Mouse (Mus musculus) embryonic facial prominence, embryonic 10.5 days (tissue): Measurements from ENCODE around the gene Hadh. TPM values are rescaled to one million over a fixed set of nuclear protein-coding genes. Genes with fewer than 3 reads are reported as not detected.
A peak's percentile ranks its signal among the peaks of the same experiment; 100 is the strongest.

Experiments
- DNase-seq: peaks from one replicate; pipeline ENCODE4 v3.0.0-alpha.2; 2017; ENCODE audit warnings: low spot score
- H3K27ac ChIP-seq: fragments of 300-500 bp; sonication (generic); replicated peaks from 2 replicates; pipeline ENCODE4 v1.5.1; 2016; ENCODE audit warnings: mild to moderate bottlenecking
- H3K27me3 ChIP-seq: fragments of 300-500 bp; sonication (generic); replicated peaks from 2 replicates; pipeline ENCODE4 v1.6.1; 2016; ENCODE audit warnings: low read depth, mild to moderate bottlenecking; ENCODE audit not compliant: poor library complexity, severe bottlenecking
- H3K36me3 ChIP-seq: fragments of 300-500 bp; sonication (generic); replicated peaks from 2 replicates; pipeline ENCODE4 v1.6.1; 2016; ENCODE audit warnings: mild to moderate bottlenecking, moderate library complexity
- H3K4me1 ChIP-seq: fragments of 300-500 bp; sonication (generic); 2 replicates; pipeline ENCODE4 v1.6.1; 2016
- H3K4me3 ChIP-seq: fragments of 300-500 bp; sonication (generic); 2 replicates; pipeline ENCODE4 v1.5.1; 2016; ENCODE audit warnings: mild to moderate bottlenecking, moderate library complexity
- H3K9me3 ChIP-seq: fragments of 300-500 bp; sonication (generic); 2 replicates; pipeline ENCODE4 v1.6.1; 2016; ENCODE audit warnings: mild to moderate bottlenecking
- WGBS: fragments of 180-500 bp; shearing (Covaris S2); methylation state at CpG from one replicate; pipeline ENCODE4 v1.1.7; 2016; 5-methylcytosine and 5-hydroxymethylcytosine counted together
- polyA plus RNA-seq: library from polyadenylated mRNA; unstranded; fragments of >200 nt; fragmentation: Nextera tagmentation; extraction: Ambion mirVana; gene quantifications from 2 replicates; pipeline ENCODE4 v1.2.1, GENCODE M21; 2016

Gene Hadh
- polyA plus RNA-seq, 1 experiment from 2014 or later = 101 TPM

- peaks cover 14% of the 10 kb centered on the region for H3K4me1 ChIP-seq
- 81% methylated on average over 6 of the region's 6 CpGs for WGBS
- peaks cover 47% of the 10 kb centered on the region for H3K36me3 ChIP-seq
- no peaks in the 10 kb centered on the region for H3K9me3 ChIP-seq
- DNase-seq = no peak
- H3K27me3 ChIP-seq = no peaks in the 10 kb centered on the region
- H3K27ac ChIP-seq = no peak overlapping the region
- no peak overlapping the region for H3K4me3 ChIP-seq
Observed at GRCm38 (mm10) chr3:131247447-131247846, 24.5 kb downstream of the Hadh start.

- DNase-seq = no peak
- 91% methylated on average over 8 of the region's 8 CpGs for WGBS
- H3K9me3 ChIP-seq = no peaks in the 10 kb centered on the region
- no peak overlapping the region for H3K27ac ChIP-seq
- H3K4me1 ChIP-seq = peaks cover 14% of the 10 kb centered on the region
- peaks cover 53% of the 10 kb centered on the region for H3K36me3 ChIP-seq
- no peak overlapping the region for H3K4me3 ChIP-seq
- no peaks in the 10 kb centered on the region for H3K27me3 ChIP-seq
Observed at GRCm38 (mm10) chr3:131246579-131247046, 25.3 kb downstream of the Hadh start.

- WGBS = 59% methylated on average over 11 of the region's 11 CpGs
- no peaks in the 10 kb centered on the region for H3K9me3 ChIP-seq
- no peak overlapping the region for H3K4me3 ChIP-seq
- H3K36me3 ChIP-seq = peaks cover 57% of the 10 kb centered on the region
- DNase-seq = peak; percentile 69
- H3K4me1 ChIP-seq = peaks cover 14% of the 10 kb centered on the region
- H3K27me3 ChIP-seq = no peaks in the 10 kb centered on the region
- no peak overlapping the region for H3K27ac ChIP-seq
Observed at GRCm38 (mm10) chr3:131245766-131246578, 25.9 kb downstream of the Hadh start.

GRCm38 (mm10) chr3:131237785-131238633, 33.9 kb downstream of the Hadh start:
- no peaks in the 10 kb centered on the region for H3K27me3 ChIP-seq
- peaks cover 6% of the 10 kb centered on the region for H3K4me1 ChIP-seq
- H3K27ac ChIP-seq = no peak overlapping the region
- WGBS = 65% methylated on average over 19 of the region's 19 CpGs
- no peaks in the 10 kb centered on the region for H3K9me3 ChIP-seq
- peaks cover 50% of the 10 kb centered on the region for H3K36me3 ChIP-seq
- DNase-seq = peak; percentile 88
- no peak overlapping the region for H3K4me3 ChIP-seq

GRCm38 (mm10) chr3:131237061-131237460, 34.8 kb downstream of the Hadh start:
- no peak for DNase-seq
- no peaks in the 10 kb centered on the region for H3K9me3 ChIP-seq
- peaks cover 50% of the 10 kb centered on the region for H3K36me3 ChIP-seq
- WGBS = 79% methylated on average over 6 of the region's 6 CpGs
- no peaks in the 10 kb centered on the region for H3K27me3 ChIP-seq
- H3K4me3 ChIP-seq = no peak overlapping the region
- H3K27ac ChIP-seq = peak overlapping the region; percentile 61
- H3K4me1 ChIP-seq = peaks cover 6% of the 10 kb centered on the region

- Histone ChIP-seq H3K4me1 (peaks cover 4% of the 10 kb centered on the region; the same call in 1 of the 2 replicates), H3K27ac (no peak overlapping the region), H3K36me3 (peaks cover 45% of the 10 kb centered on the region), H3K9me3 (no peaks in the 10 kb centered on the region), H3K27me3 (no peaks in the 10 kb centered on the region), H3K4me3 (no peak overlapping the region)
- DNase-seq = no peak
- WGBS = 74% methylated on average over 6 of the region's 6 CpGs
Observed at GRCm38 (mm10) chr3:131228083-131228482, 43.8 kb downstream of the Hadh start.

GRCm38 (mm10) chr3:131218636-131219390, 53.1 kb downstream of the Hadh start:
- H3K4me3 ChIP-seq = no peak overlapping the region
- H3K27me3 ChIP-seq = no peaks in the 10 kb centered on the region
- H3K9me3 ChIP-seq = no peaks in the 10 kb centered on the region
- peaks cover 39% of the 10 kb centered on the region for H3K4me1 ChIP-seq
- peak; percentile 72 for DNase-seq
- peak overlapping the region; percentile 54; the same call in 1 of the 2 replicates for H3K27ac ChIP-seq
- 44% methylated on average over 14 of the region's 14 CpGs for WGBS
- peaks cover 25% of the 10 kb centered on the region for H3K36me3 ChIP-seq

- H3K27me3 ChIP-seq = no peaks in the 10 kb centered on the region
- H3K9me3 ChIP-seq = no peaks in the 10 kb centered on the region
- peaks cover 28% of the 10 kb centered on the region for H3K36me3 ChIP-seq
- peak; percentile 53 for DNase-seq
- H3K27ac ChIP-seq = no peak overlapping the region
- WGBS = 66% methylated on average over 9 of the region's 9 CpGs
- H3K4me1 ChIP-seq = peaks cover 28% of the 10 kb centered on the region
- H3K4me3 ChIP-seq = no peak overlapping the region
Observed at GRCm38 (mm10) chr3:131214841-131215240, 57.1 kb downstream of the Hadh start.

GRCm38 (mm10) chr3:131214060-131214658, 57.7 kb downstream of the Hadh start:
- H3K4me3 ChIP-seq = no peak overlapping the region
- H3K27me3 ChIP-seq = no peaks in the 10 kb centered on the region
- H3K27ac ChIP-seq = no peak overlapping the region
- H3K36me3 ChIP-seq = peaks cover 28% of the 10 kb centered on the region
- WGBS = 87% methylated on average over 9 of the region's 9 CpGs
- no peaks in the 10 kb centered on the region for H3K9me3 ChIP-seq
- DNase-seq = no peak
- peaks cover 21% of the 10 kb centered on the region for H3K4me1 ChIP-seq

GRCm38 (mm10) chr3:131212200-131212599, 59.7 kb downstream of the Hadh start:
- Histone ChIP-seq H3K4me3 (no peak overlapping the region), H3K27me3 (no peaks in the 10 kb centered on the region), H3K36me3 (peaks cover 43% of the 10 kb centered on the region), H3K27ac (no peak overlapping the region), H3K9me3 (no peaks in the 10 kb centered on the region), H3K4me1 (peaks cover 13% of the 10 kb centered on the region)
- 81% methylated on average over 7 of the region's 7 CpGs for WGBS
- DNase-seq = no peak

- DNase-seq = no peak
- Histone ChIP-seq H3K36me3 (peaks cover 51% of the 10 kb centered on the region), H3K27me3 (no peaks in the 10 kb centered on the region), H3K4me3 (no peak overlapping the region), H3K27ac (no peak overlapping the region; the same call in 1 of the 2 replicates), H3K4me1 (peaks cover 7% of the 10 kb centered on the region), H3K9me3 (no peaks in the 10 kb centered on the region)
- WGBS = 59% methylated on average over 13 of the region's 13 CpGs
Observed at GRCm38 (mm10) chr3:131208265-131208891, 63.5 kb downstream of the Hadh start.
